Mouse (Mus musculus): Measurements from ENCODE around the gene Cstf3. TPM values are rescaled to one million over a fixed set of nuclear protein-coding genes. Genes with fewer than 3 reads are reported as not detected.

Gene Cstf3
- polyA plus RNA-seq, 1 experiment from 2014 or later, result 24.9 TPM

DNA sequence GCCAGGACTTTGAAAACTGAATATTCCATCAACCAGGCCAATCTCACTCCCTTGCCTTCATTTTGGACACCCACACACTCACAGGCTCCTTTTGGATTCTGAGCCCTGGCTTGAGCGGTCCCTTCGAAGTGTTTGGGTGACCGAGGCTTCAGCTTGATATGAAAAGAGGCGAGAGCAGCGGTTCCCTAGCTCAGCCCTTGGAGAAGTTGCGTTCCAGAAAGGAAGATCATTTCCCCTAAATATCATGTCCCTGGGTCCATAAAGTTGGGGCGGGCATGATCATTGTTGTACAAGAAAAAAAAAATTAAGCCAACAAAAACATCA is 122.1 kb downstream of the Cstf3 start:
- Histone ChIP-seq H3K27ac (replicated peaks) (no peak overlapping the region), H3K4me2 (peak overlapping the region; percentile 74)

DNA sequence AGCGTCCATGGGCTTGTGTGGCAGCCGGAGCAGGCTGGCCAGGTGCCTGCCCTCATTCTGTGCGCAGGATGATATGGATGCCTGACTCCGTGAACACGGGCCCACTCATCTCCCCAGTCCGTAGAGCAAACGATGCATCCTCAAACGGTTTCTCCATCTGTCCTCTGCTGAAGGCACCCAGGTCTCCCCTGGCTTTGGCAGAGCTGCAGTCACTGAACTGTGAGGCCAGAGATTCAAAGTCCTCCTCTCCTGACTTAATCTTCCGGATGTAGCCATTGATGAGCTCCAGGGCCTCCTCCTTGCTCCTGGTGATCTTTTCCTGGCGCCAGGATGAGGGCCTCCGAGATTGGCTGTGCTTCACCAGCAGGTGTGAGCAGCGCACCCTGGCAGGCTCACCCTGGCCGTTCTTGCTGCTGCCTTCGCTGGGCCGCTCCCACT is 124.0 kb downstream of the Cstf3 start:
- no peaks in the 10 kb centered on the region for H3K36me3 ChIP-seq (replicated peaks)
- no peak overlapping the region for H3K27ac ChIP-seq (replicated peaks)
- 63% methylated on average over 15 of the region's 15 CpGs for WGBS (ENCODE audit: insufficient replicate concordance)
- no peak overlapping the region for H3K4me2 ChIP-seq
- H3K9ac ChIP-seq, result no peak overlapping the region
- H3K9me3 ChIP-seq (replicated peaks), result no peaks in the 10 kb centered on the region
- H3K4me1 ChIP-seq (replicated peaks), result peaks cover 6% of the 10 kb centered on the region; the same call in 1 of the 2 replicates
- peaks cover 46% of the 10 kb centered on the region for H3K27me3 ChIP-seq
- no peak for ATAC-seq (ENCODE audit: insufficient read depth)
- H3K4me3 ChIP-seq (replicated peaks), result no peak overlapping the region

More for the DNA sequence above, 122.1 kb downstream of the Cstf3 start:
- Histone ChIP-seq H3K36me3 (replicated peaks) (no peaks in the 10 kb centered on the region), H3K4me1 (replicated peaks) (peaks cover 6% of the 10 kb centered on the region; the same call in 1 of the 2 replicates), H3K4me3 (replicated peaks) (peak overlapping the region; percentile 66), H3K27me3 (peaks cover 46% of the 10 kb centered on the region), H3K9me3 (replicated peaks) (no peaks in the 10 kb centered on the region), H3K9ac (peak overlapping the region; percentile 43)
- ATAC-seq (ENCODE audit: insufficient read depth), result no peak
- WGBS (ENCODE audit: insufficient replicate concordance), result 6% methylated on average over 7 of the region's 7 CpGs

Other genes starting within 250 kb of the Cstf3 start
- 0.03 TPM in 1 of 2 replicates, not detected in the other for gene D430041D05Rik, start 179.5 kb upstream of the Cstf3 start, polyA plus RNA-seq (2015; fragmentation: Nextera tagmentation; extraction: Ambion mirVana)
- 6.5 and 7.4 TPM in 2 replicates for gene Hipk3, start 96.1 kb upstream of the Cstf3 start, polyA plus RNA-seq (2015; fragmentation: Nextera tagmentation; extraction: Ambion mirVana)
- 4.9 and 5.1 TPM in 2 replicates for gene Tcp11l1, start 121.6 kb downstream of the Cstf3 start, polyA plus RNA-seq (2015; fragmentation: Nextera tagmentation; extraction: Ambion mirVana)
- gene Pin1rt1, start 125.9 kb downstream of the Cstf3 start, polyA plus RNA-seq (2015; fragmentation: Nextera tagmentation; extraction: Ambion mirVana), result not detected in 2 replicates
- 12.7 and 13.0 TPM in 2 replicates for gene Depdc7, start 152.4 kb downstream of the Cstf3 start, polyA plus RNA-seq (2015; fragmentation: Nextera tagmentation; extraction: Ambion mirVana)
- gene Qser1, start 226.2 kb downstream of the Cstf3 start, polyA plus RNA-seq (2015; fragmentation: Nextera tagmentation; extraction: Ambion mirVana), result 1.6 TPM in 2 replicates